Mouse (Mus musculus): ENCODE measurements around the gene Tiam2. TPM values are rescaled to one million over a fixed set of nuclear protein-coding genes. Genes with fewer than 3 reads are reported as not detected.

Tiam2 gene
- polyA plus RNA-seq (2014; fragmentation: Illumina TruSeq; extraction: RNeasy Lipid Tissue Mini Kit (QIAGEN cat#74804); ENCODE audit: low replicate concordance) = 3.9 TPM

DNA sequence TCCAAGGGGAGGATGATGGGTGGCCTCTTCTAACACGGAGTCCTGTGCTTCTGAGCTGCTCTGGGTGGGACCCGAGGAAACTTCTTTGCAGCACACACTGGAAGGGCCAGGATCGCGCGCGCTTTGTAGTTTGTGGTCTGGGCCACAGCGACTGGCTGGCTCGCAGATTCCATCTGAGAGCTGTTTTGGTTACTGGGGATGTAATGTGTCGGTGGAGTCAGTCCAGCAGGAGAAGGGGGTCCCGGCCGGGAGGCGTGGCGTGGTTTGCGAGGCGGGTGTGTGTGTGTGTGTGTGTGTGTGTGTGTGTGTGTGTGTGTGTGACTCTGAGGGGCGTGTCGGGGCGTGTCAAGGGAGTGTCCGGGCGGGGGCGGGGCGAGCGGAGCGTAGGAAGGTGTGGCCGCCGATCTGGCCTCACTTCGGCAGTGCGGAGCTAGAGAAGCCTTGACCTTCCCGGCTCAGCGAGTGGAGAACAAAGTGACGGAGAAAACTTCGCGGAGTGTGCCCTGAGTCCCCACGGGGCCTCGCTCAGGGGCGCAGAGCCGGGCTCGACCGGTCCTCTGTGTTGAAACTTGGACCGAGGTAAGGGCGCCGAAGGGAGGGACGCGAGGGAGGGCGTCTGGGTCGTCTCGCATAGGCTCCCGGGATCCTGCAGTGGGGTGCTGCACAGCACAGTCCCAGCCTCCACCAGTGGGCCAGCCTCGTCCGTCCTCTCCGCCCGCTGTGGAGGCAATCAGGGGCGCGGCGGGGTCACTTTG is at the start of gene Tiam2:
Tiam2 (plus strand) TSS at position 426 of the 755 bp plus-strand sequence.

GRCm38 (mm10) chr17:3532254-3532653 is 205.9 kb downstream of the Tiam2 start, which contains the start of gene Cldn20:
Gene Cldn20, plus strand, starts transcription at chr17:3532554.

DNA sequence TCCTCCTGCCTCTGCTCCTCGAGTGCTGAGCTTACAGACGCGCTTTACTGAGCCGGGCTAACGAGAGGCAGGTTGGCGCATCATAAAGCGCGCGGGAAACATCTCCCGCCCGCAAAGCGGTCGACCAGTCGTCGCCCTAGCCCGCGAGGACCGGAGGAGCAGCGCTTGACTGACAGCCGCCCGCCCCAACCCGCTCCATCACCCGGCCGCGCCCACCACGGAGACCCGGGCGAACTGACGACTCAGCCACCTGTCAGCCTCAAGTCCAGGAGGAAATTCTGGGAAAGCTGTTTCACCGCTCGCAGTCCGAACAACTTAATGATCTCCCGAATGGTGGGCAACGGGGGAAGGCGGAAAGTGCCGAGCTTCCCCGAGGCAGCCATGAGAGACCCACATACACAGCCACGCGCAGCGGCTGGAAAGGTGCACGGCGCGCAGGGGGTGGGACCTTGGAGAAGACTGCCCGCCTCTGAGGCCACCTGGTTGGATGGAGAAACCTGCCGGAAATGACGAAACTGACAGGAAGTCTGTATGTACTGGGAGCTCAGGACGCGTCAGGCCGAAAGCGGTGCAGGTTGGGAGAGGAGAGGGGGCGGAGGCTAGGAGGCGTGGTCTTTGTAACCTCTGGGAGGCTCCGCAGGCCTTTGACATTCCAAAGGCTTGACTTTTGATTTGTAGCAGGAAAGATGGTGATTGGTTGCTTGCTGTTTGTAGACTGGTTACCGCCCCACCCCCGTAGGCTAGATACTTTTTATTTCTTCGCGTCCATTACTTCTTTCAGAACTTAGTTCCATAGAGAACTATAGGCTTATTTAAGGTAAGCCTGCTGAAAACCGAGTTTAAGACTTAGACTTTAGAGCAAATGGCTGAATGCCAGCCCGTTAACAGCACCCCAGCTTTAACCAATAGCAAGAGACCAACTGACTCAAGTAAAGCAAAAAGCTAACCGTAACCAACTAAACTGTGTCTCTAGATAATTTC is 231.2 kb downstream of the Tiam2 start, which contains the start of gene Tfb1m:
Tfb1m (minus strand) TSS at position 451 of the 981 bp plus-strand sequence.

Other genes starting within 250 kb of the Tiam2 start
- 38.3 TPM for gene Scaf8, start 211.6 kb upstream of the Tiam2 start, polyA plus RNA-seq (2014; fragmentation: Illumina TruSeq; extraction: RNeasy Lipid Tissue Mini Kit (QIAGEN cat#74804); ENCODE audit: low replicate concordance)
- 1.1 TPM for gene Cldn20, start 206.0 kb downstream of the Tiam2 start, polyA plus RNA-seq (2014; fragmentation: Illumina TruSeq; extraction: RNeasy Lipid Tissue Mini Kit (QIAGEN cat#74804); ENCODE audit: low replicate concordance)
- 11.1 TPM for gene Tfb1m, start 231.2 kb downstream of the Tiam2 start, polyA plus RNA-seq (2014; fragmentation: Illumina TruSeq; extraction: RNeasy Lipid Tissue Mini Kit (QIAGEN cat#74804); ENCODE audit: low replicate concordance)